Mouse (Mus musculus) small intestine, adult 10 weeks (tissue): ENCODE data around the gene Ostn. TPM values are rescaled to one million over a fixed set of nuclear protein-coding genes. Genes with fewer than 3 reads are reported as not detected.

ENCODE experiments used
- polyA plus RNA-seq: library from polyadenylated mRNA; stranded (reverse); fragments of 350-450 nt; fragmentation: Illumina TruSeq; extraction: RNeasy Lipid Tissue Mini Kit (QIAGEN cat#74804); gene quantifications from one replicate; pipeline ENCODE4 v1.2.3, GENCODE M21; 2014; ENCODE audit warnings: low replicate concordance

Ostn gene
- polyA plus RNA-seq = not detected

DNA sequence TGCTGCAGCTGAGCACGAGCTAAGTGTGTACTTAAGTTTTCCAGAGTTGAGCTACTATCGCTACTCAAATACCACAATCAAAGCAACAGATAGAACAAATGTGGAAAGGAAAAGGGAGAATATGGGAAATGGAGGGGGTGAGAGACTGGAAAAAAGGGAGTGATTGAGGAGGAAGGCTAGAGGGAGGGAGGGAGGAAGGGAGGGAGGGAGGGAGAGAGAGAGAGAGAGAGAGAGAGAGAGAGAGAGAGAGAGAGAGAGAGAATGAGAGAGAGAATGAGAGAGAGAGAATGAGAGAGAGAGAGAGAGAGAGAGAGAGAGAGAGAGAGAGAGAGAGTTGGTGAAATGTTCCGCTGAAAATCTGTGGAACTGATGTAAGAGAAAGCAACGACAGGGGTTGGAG is at the start of gene Ostn:
Gene Ostn, plus strand, starts transcription at position 301 of the 400 bp plus-strand sequence.

DNA sequence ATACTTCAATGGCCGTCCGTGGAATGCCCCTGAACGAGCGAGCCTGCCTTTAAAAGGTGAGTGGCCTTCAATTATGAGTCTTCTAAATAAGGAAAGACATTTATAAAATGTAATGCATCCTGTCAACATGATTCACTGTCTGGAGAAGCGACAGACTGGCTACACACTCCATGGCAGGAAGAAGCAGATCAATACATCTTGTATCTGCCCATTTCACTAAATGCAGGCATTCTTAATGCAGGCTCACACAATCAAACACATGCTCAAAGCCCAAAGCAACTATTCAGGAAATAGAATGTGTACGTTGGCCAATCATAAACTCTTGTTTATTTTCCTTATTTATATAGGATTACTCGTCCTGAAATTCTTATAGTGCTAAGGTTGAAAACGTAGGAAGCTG is 62.9 kb downstream of the Ostn start, which contains the start of gene Uts2b:
Gene Uts2b, minus strand, starts transcription at position 49 of the 400 bp plus-strand sequence.

DNA sequence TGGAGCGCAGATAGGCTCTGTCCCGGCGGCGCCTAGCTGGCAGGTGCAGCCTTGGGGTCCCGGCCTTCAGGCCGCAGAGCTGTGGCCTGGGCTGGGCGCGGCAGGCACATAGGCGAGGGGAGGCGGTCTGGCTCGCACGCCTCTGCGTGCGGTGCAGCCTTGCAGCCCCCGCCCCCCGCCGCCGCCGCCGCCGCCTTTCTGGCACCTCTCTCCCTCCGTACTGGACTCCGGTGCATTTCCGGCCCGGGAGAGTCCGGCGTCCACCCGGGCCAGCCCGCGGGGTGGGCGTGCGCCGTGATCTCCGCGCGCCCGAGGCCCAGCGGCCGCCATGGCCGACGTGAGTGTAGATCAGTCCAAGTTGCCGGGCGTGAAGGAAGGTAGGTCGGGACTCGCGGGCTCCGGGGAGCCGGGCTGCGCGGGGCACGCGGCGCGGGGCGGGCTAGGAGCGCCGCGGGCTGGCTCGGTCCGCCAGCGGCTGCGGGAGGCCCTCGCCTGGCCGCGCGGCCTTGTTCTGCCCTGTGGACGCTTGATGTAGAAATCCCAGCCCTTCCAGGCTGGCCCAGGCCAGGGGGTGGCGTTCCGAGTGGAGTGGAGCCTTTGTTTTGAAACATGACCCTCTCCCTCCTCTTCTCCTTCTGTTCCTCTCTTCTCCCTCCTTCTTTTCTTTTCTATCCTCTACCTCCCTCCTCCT is 81.6 kb downstream of the Ostn start, which contains the start of gene Ccdc50:
Gene Ccdc50, plus strand, starts transcription at position 109 of the 691 bp plus-strand sequence.

Other genes with a start within 250 kb of the Ostn start
- gene Uts2b, start 62.8 kb downstream of the Ostn start, polyA plus RNA-seq = not detected
- 87.7 TPM for gene Ccdc50, start 81.4 kb downstream of the Ostn start, polyA plus RNA-seq